In genomic region chr17:15695566-15695965, GRCm38 (mm10) we compare ENCODE assay signal across 27 mouse cellular contexts. TPM values are rescaled to one million over a fixed set of nuclear protein-coding genes. Genes with fewer than 3 reads are reported as not detected.
DNase-seq lines count a peak whose midpoint lies in the region; ATAC-seq lines count a peak whose summit lies in the region.
"Had no signal": no experiment of that assay in that cellular context is flagged by ENCODE, and none has a peak within 500 bp of the region (broad histone marks: within the 10 kb centered on the region; RNA-seq: fewer than 3 reads in every experiment).

No protein-coding gene starts in this region.

- no peak overlapping the region for H3K4me2 ChIP-seq in heart, embryonic 11.5 days
- no peak overlapping the region for H3K4me2 ChIP-seq in hindbrain, embryonic 13.5 days
- H3K4me2 ChIP-seq: embryonic facial prominence, embryonic 12.5 days; forebrain, embryonic 13.5 days; forebrain, embryonic 15.5 days had no signal

- no peaks in the 10 kb centered on the region for H3K27me3 ChIP-seq in heart, embryonic 11.5 days (ENCODE audit: control insufficient read depth, insufficient read depth, low read length)
- no peaks in the 10 kb centered on the region for H3K27me3 ChIP-seq in hindbrain, embryonic 13.5 days
- H3K27me3 ChIP-seq: CH12.LX; embryonic facial prominence, embryonic 12.5 days; forebrain, embryonic 13.5 days; forebrain, embryonic 15.5 days; Patski had no signal

- WGBS in heart, embryonic 11.5 days (ENCODE audit: insufficient replicate concordance), result 77% methylated on average over 2 of the region's 2 CpGs
- WGBS in hindbrain, embryonic 13.5 days, result 90% methylated on average over 2 of the region's 2 CpGs

- no peak overlapping the region for H3K9ac ChIP-seq in heart, embryonic 11.5 days (ENCODE audit: low read depth, low read length)
- H3K9ac ChIP-seq in hindbrain, embryonic 13.5 days, result no peak overlapping the region
- H3K9ac ChIP-seq: embryonic facial prominence, embryonic 12.5 days; forebrain, embryonic 13.5 days; forebrain, embryonic 15.5 days; forebrain, postnatal 0 days had no signal

- H3K27ac ChIP-seq in heart, embryonic 11.5 days (ENCODE audit: low read depth, low read length), result no peak overlapping the region
- no peak overlapping the region for H3K27ac ChIP-seq in hindbrain, embryonic 13.5 days
- H3K27ac ChIP-seq: embryonic facial prominence, embryonic 10.5 days; embryonic facial prominence, embryonic 12.5 days; forebrain, embryonic 13.5 days; forebrain, embryonic 15.5 days had no signal

- H3K36me3 ChIP-seq in heart, embryonic 11.5 days (ENCODE audit: control insufficient read depth, insufficient read depth, low read length), result no peaks in the 10 kb centered on the region
- no peaks in the 10 kb centered on the region for H3K36me3 ChIP-seq in hindbrain, embryonic 13.5 days
- H3K36me3 ChIP-seq: embryonic facial prominence, embryonic 10.5 days; embryonic facial prominence, embryonic 12.5 days; forebrain, embryonic 15.5 days; G1E had no signal

- ATAC-seq in heart, embryonic 11.5 days (replicated peaks; ENCODE audit: insufficient number of reproducible peaks, low FRiP score, low TSS enrichment), result no peak
- peak; percentile 100 for ATAC-seq in granulocyte monocyte progenitor cell, adult 5-6 weeks (replicated peaks; ENCODE audit: poor library complexity, severe bottlenecking)
- peak; percentile 98 for ATAC-seq in megakaryocyte progenitor cell, adult 5-6 weeks (replicated peaks; ENCODE audit: poor library complexity)
- ATAC-seq in hindbrain, embryonic 13.5 days (ENCODE audit: low FRiP score), result no peak
- ATAC-seq: activated CD4-positive, CD25-positive, alpha-beta regulatory T cell, adult 4 months; CD4-positive, CD25-positive, alpha-beta regulatory T cell, adult 4 months; forebrain, embryonic 13.5 days; forebrain, embryonic 15.5 days; forebrain, postnatal 0 days; Patski had no signal

- DNase-seq in heart, adult 11 months, result peak; percentile 90
- no peak for DNase-seq in kidney, postnatal 14 days
- no peak for DNase-seq in testis, postnatal 14 days (ENCODE audit: low spot score)
- DNase-seq: adrenal gland, adult 2 months; adrenal gland, postnatal 14 days; adrenal gland, postnatal 36 days; B cell, adult 2 months; cerebellum, adult 11 months; cerebellum, adult 18-20 months; cerebellum, adult 8-10 months; cerebellum, adult 9-11 months; cerebellum, postnatal 14 days; cerebellum, postnatal 36 days; forebrain, postnatal 0 days had no signal

- no peak overlapping the region for H3K4me3 ChIP-seq in heart, embryonic 11.5 days (ENCODE audit: low read depth, low read length)
- H3K4me3 ChIP-seq in hindbrain, embryonic 13.5 days, result no peak overlapping the region
- H3K4me3 ChIP-seq: embryonic facial prominence, embryonic 10.5 days; embryonic facial prominence, embryonic 12.5 days; forebrain, embryonic 13.5 days; forebrain, embryonic 15.5 days had no signal

- H3K4me1 ChIP-seq in heart, embryonic 11.5 days (ENCODE audit: control insufficient read depth, insufficient read depth, low read length), result no peaks in the 10 kb centered on the region
- H3K4me1 ChIP-seq in hindbrain, embryonic 13.5 days (replicated peaks), result no peaks in the 10 kb centered on the region
- H3K4me1 ChIP-seq: embryonic facial prominence, embryonic 10.5 days; embryonic facial prominence, embryonic 12.5 days; forebrain, embryonic 13.5 days; forebrain, embryonic 15.5 days had no signal

- no peaks in the 10 kb centered on the region for H3K9me3 ChIP-seq in heart, embryonic 11.5 days (replicated peaks; ENCODE audit: control insufficient read depth, low read length)
- no peaks in the 10 kb centered on the region for H3K9me3 ChIP-seq in hindbrain, embryonic 13.5 days
- H3K9me3 ChIP-seq: embryonic facial prominence, embryonic 10.5 days; embryonic facial prominence, embryonic 12.5 days; forebrain, embryonic 13.5 days; forebrain, embryonic 15.5 days; G1E had no signal

RNA-seq across cellular contexts. Expression of gene Chd1, which starts 9.2 kb away (rescaled TPM):
- polyA plus RNA-seq in heart, embryonic 11.5 days (2014; fragmentation: Nextera tagmentation; extraction: Ambion mirVana), result 17.1 and 26.2 TPM in 2 replicates
- total RNA-seq in granulocyte monocyte progenitor cell, adult 5-6 weeks (2014; fragmentation: Nextera tagmentation), result 34.8 and 39.1 TPM in 2 replicates
- total RNA-seq in granulocyte monocyte progenitor cell, adult 5-6 weeks (2017), result 55.8 and 68.2 TPM in 2 replicates
- 40.4 and 47.2 TPM in 2 replicates for total RNA-seq in megakaryocyte progenitor cell, adult 5-6 weeks (2015)
- 59.2 and 68.7 TPM in 2 replicates for total RNA-seq in megakaryocyte progenitor cell, adult 5-6 weeks (2017)
- polyA plus RNA-seq in hindbrain, embryonic 13.5 days (2015; fragmentation: Nextera tagmentation; extraction: Ambion mirVana), result 20.9 and 22.9 TPM in 2 replicates

Comparison
In these comparisons a context has a peak if more than half of its experiments do, and no peak if none do; other contexts are left out.
1. ATAC-seq: peak in granulocyte monocyte progenitor cell, adult 5-6 weeks (single experiment) and megakaryocyte progenitor cell, adult 5-6 weeks (single experiment); none in heart, embryonic 11.5 days (single experiment) and hindbrain, embryonic 13.5 days (single experiment).